Mouse (Mus musculus) liver, embryonic 14.5 days (tissue): ENCODE measurements at regions not wholly inside any gene's neighbourhood (a gene's known extent, or its start where the extent isn't known, plus 50 kb on each side); places are given as distances from the start of the nearest gene placed in this dataset.

ENCODE experiments used
- CTCF ChIP-seq: IDR thresholded peaks from 2 replicates; pipeline ENCODE4 v1.5.1; 2016; ENCODE audit warnings: antibody characterized with exemption, low read depth, control low read depth
- EP300 ChIP-seq: IDR thresholded peaks from 2 replicates; pipeline ENCODE4 v1.6.1; 2016; ENCODE audit warnings: antibody characterized with exemption, low read depth

DNA sequence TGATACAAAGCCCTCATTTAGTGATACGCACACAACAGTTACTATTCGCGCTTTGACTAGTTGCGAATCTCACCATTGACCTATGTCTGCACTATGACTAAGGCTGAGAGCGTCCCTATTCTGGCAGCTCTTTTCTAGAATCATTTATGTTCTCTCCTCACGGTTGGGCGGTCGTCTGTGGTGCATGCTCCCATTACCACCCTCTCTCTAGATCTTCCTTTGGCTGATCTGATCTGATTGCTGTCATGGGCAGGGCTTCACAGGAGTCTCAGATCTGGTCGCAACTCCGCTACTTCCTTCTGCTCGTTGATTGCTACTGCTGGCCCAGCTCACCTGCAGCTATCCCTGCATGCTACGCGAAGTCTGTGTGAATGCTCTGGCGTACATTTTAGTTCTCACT, 239.2 kb upstream of the BC052040 start:
- TF ChIP-seq CTCF (no peak), EP300 (no peak)
